Mouse (Mus musculus) embryonic facial prominence, embryonic 15.5 days (tissue): Measurements from ENCODE around the gene Rhbdf1. TPM values are rescaled to one million over a fixed set of nuclear protein-coding genes. Genes with fewer than 3 reads are reported as not detected.

Experiments
- ATAC-seq: fragments of 200-750 bp; cut with Nextera tagmentation; 2 replicates; pipeline ENCODE4 v1.8.0; 2017; ENCODE audit warnings: low read depth, moderate TSS enrichment; ENCODE audit not compliant: insufficient number of reproducible peaks, low FRiP score, low TSS enrichment
- H3K27ac ChIP-seq: fragments of 300-500 bp; sonication (generic); replicated peaks from 2 replicates; pipeline ENCODE4 v1.5.1; 2015; ENCODE audit warnings: mild to moderate bottlenecking, inconsistent platforms
- H3K27me3 ChIP-seq: fragments of 300-500 bp; sonication (generic); 2 replicates; pipeline ENCODE4 v1.6.1; 2015; ENCODE audit warnings: inconsistent platforms
- H3K36me3 ChIP-seq: fragments of 300-500 bp; sonication (generic); 2 replicates; pipeline ENCODE4 v1.6.1; 2015; ENCODE audit warnings: mild to moderate bottlenecking, inconsistent platforms
- H3K4me1 ChIP-seq: fragments of 300-500 bp; sonication (generic); 2 replicates; pipeline ENCODE4 v1.6.1; 2015; ENCODE audit warnings: inconsistent platforms
- H3K4me2 ChIP-seq: fragments of 300-500 bp; sonication (generic); replicated peaks from 2 replicates; pipeline ENCODE4 v1.6.1; 2015; ENCODE audit warnings: mild to moderate bottlenecking, inconsistent platforms
- H3K4me3 ChIP-seq: fragments of 300-500 bp; sonication (generic); replicated peaks from 2 replicates; pipeline ENCODE4 v1.5.1; 2015; ENCODE audit warnings: mild to moderate bottlenecking, inconsistent platforms
- H3K9ac ChIP-seq: fragments of 300-500 bp; sonication (generic); 2 replicates; pipeline ENCODE4 v1.6.1; 2015; ENCODE audit warnings: inconsistent platforms
- H3K9me3 ChIP-seq: fragments of 300-500 bp; sonication (generic); replicated peaks from 2 replicates; pipeline ENCODE4 v1.6.1; 2016; ENCODE audit warnings: inconsistent platforms
- WGBS: fragments of 180-500 bp; shearing (Covaris S2); methylation state at CpG from one replicate; pipeline ENCODE4 v1.1.7; 2015; 5-methylcytosine and 5-hydroxymethylcytosine counted together
- polyA plus RNA-seq: library from polyadenylated mRNA; unstranded; fragments of >200 nt; fragmentation: Nextera tagmentation; extraction: Ambion mirVana; gene quantifications from 2 replicates; pipeline ENCODE4 v1.2.1, GENCODE M21; 2015

Rhbdf1 gene
- 78.2 and 88.7 TPM in 2 replicates for polyA plus RNA-seq

GRCm38 (mm10) chr11:32221951-32222409 is at the start of gene Rhbdf1:
TSS of gene Rhbdf1 (minus strand) at chr11:32222300.
- Histone ChIP-seq H3K36me3 (no peaks in the 10 kb centered on the region), H3K9ac (peak within 1 kb of the TSS; percentile 74), H3K27me3 (no peaks in the 10 kb centered on the region), H3K4me1 (peaks cover 83% of the 10 kb centered on the region), H3K9me3 (no peaks in the 10 kb centered on the region), H3K4me2 (peak within 1 kb of the TSS; percentile 60), H3K27ac (peak within 1 kb of the TSS; percentile 92), H3K4me3 (peak within 1 kb of the TSS; percentile 87)
- ATAC-seq = peak; percentile 65
- WGBS = under 1% methylated on average over 49 of the region's 72 CpGs

DNA sequence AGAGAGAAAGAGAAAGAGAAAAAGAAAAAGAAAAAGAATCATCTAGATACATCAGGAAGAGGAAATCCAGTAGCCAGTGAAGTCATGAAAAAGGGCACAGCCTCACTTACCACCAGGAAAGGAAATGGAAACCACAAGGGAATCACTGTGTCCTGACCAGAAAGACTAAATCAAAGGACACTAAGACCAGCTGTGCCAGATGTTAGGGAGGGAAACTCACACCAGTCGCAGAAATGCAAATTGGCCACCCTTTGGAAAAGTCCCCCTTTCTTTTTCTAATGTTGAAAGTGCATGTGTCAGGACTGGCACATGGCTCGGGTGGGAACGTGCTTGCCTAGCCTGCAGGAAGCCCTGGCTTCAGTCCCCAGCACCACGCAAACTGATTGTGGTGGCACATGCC is 49.1 kb upstream of the Rhbdf1 start:
- Histone ChIP-seq H3K4me3 (no peak overlapping the region), H3K27ac (no peak overlapping the region), H3K4me1 (peaks cover 5% of the 10 kb centered on the region), H3K9ac (no peak overlapping the region), H3K36me3 (no peaks in the 10 kb centered on the region), H3K27me3 (no peaks in the 10 kb centered on the region), H3K4me2 (no peak overlapping the region), H3K9me3 (no peaks in the 10 kb centered on the region)
- ATAC-seq = no peak
- 31% methylated on average over 4 of the region's 4 CpGs for WGBS

DNA sequence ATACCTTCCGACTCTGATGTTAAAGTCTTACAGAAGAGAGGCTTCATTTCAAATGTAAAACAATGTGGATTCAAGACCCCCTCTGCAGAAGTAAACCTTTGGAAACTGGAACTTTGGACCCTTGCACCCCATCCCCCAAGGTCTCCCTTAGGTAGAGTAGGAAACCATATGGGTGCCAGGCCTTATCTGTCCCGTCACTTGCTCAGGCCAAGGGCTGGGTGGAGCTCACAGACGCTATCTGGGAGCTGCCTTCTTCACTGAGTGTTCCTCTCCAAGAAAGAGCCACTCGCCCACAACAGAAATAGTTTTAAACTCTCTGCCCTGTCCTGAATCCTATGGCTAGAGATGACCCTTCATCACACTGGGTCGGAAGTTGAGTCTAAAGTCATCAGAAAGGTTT is 46.9 kb upstream of the Rhbdf1 start:
- Histone ChIP-seq H3K27me3 (no peaks in the 10 kb centered on the region), H3K4me2 (no peak overlapping the region), H3K9ac (no peak overlapping the region), H3K27ac (no peak overlapping the region), H3K4me1 (peaks cover 5% of the 10 kb centered on the region), H3K9me3 (no peaks in the 10 kb centered on the region), H3K4me3 (no peak overlapping the region), H3K36me3 (no peaks in the 10 kb centered on the region)
- WGBS = 83% methylated on average over 5 of the region's 5 CpGs
- no peak for ATAC-seq

DNA sequence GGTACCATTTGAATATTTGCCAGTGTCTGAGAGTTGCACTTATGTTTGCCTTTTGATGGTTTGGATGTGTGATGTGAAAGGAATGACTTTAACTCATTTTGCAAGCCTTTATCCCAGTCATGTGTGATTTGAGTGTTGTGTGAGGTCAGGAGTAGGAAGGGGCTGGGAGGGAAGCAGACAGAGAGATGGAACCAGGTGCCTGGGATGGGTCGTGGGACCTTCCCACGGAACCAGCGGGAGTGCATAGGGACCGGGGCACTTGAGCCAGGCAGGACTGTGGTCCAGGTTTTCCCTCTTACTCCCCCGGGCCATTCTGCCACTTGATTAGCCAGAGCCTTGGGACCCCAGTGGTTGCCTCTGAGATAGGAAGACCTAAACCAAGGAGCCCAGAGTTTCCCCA is 45.9 kb upstream of the Rhbdf1 start:
- H3K27me3 ChIP-seq = no peaks in the 10 kb centered on the region
- WGBS = 19% methylated on average over 5 of the region's 5 CpGs

DNA sequence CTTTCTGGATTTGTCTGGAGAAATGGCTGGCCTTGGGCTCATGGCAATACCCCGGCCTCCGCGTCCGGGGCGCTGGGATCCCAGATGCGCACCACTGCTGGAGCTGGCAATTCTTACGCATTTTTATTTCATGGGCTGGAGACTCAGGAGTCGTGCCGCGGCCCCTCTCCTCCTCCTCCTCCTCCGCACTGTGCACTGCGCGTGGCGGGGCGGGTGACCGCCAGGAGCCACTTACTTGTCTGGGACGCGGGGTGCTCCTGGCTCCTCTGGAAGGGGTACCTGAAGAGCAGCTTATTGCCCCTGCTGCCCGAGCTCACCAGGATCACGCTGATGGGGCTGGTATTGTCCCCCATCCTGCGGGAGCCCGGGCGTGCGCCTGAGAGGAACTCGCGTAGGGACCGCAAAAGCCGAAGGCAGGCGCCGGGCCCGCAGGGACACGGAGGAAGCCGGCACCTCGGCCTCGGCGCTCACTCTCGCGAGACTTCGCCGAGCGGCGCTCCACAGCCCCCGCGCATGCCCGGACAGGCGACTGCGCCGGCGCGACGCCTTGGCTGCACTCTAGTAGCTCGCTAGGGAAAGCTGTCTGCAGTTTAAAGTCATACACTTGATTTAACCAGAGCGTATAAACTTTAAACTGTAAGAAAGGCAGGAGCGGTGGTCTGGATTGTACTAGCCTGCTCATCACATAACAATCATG is 45.2 kb upstream of the Rhbdf1 start, which contains the start of gene Nprl3:
Gene Nprl3 (minus strand): TSS at position 520 of the 697 bp plus-strand sequence.
- peak within 1 kb of the TSS; percentile 92 for H3K9ac ChIP-seq
- H3K27me3 ChIP-seq = no peaks in the 10 kb centered on the region
- peak within 1 kb of the TSS; percentile 94 for H3K27ac ChIP-seq
- peak within 1 kb of the TSS; percentile 85 for H3K4me3 ChIP-seq
- H3K4me2 ChIP-seq = peak within 1 kb of the TSS; percentile 54
- no peaks in the 10 kb centered on the region for H3K9me3 ChIP-seq
- ATAC-seq = peak; percentile 98
- peaks cover 5% of the 10 kb centered on the region for H3K4me1 ChIP-seq
- H3K36me3 ChIP-seq = no peaks in the 10 kb centered on the region; the same call in 1 of the 2 replicates
- WGBS = under 1% methylated on average over 54 of the region's 54 CpGs

More for the DNA sequence above, 45.9 kb upstream of the Rhbdf1 start:
- peak overlapping the region; percentile 94 for H3K27ac ChIP-seq
- no peaks in the 10 kb centered on the region for H3K36me3 ChIP-seq
- H3K9ac ChIP-seq = peak overlapping the region; percentile 92
- H3K9me3 ChIP-seq = no peaks in the 10 kb centered on the region
- no peak for ATAC-seq
- peak overlapping the region; percentile 54 for H3K4me2 ChIP-seq
- peak overlapping the region; percentile 85 for H3K4me3 ChIP-seq
- peaks cover 5% of the 10 kb centered on the region for H3K4me1 ChIP-seq

DNA sequence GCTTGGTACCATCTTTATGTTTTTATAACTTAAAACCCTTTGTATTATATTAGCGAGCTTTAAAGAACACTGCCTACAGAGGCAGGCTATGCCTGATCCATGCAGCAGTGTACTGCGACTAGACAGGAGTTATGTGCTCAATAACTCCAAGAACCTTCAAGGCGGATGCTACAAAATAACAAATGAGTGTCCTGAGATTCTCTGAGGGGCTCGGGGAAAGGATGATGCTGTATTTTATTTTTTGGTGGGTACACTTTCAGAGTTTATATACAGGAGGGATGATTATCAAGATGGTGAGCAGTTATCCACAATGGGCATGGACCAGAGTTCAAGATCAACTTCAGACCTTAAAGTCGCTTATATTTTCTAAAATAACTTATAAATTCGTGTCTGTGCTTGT is 44.7 kb upstream of the Rhbdf1 start:
- peaks cover 5% of the 10 kb centered on the region for H3K4me1 ChIP-seq
- H3K9me3 ChIP-seq = no peaks in the 10 kb centered on the region
- no peak for ATAC-seq
- no peaks in the 10 kb centered on the region for H3K27me3 ChIP-seq
- peak overlapping the region; percentile 85 for H3K4me3 ChIP-seq
- peak overlapping the region; percentile 54 for H3K4me2 ChIP-seq
- H3K36me3 ChIP-seq = no peaks in the 10 kb centered on the region; the same call in 1 of the 2 replicates
- 23% methylated on average over 6 of the region's 6 CpGs for WGBS
- H3K9ac ChIP-seq = peak overlapping the region; percentile 92
- H3K27ac ChIP-seq = peak overlapping the region; percentile 94

DNA sequence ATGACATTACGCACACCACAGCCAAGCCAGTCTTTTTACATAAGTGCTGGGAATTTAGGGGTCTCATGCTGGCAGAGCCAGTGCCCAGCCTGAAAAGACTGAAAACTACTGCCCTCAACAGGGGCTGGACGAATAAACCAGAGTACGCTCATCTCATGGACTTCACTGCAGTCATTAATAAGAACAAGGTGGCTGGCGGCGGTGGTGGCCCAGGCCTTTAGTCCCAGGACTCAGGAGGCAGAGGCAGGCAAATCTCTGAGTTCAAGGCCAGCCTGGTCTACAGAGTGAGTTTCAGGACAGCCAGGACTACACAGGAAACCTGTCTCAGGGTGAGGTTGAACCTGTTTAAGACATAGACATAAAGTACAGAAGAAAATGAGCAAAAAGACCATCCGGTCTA is 44.1 kb upstream of the Rhbdf1 start:
- ATAC-seq = no peak
- Histone ChIP-seq H3K9ac (no peak overlapping the region), H3K4me1 (peaks cover 5% of the 10 kb centered on the region), H3K9me3 (no peaks in the 10 kb centered on the region), H3K4me2 (no peak overlapping the region), H3K36me3 (peaks cover under 1% of the 10 kb centered on the region; the same call in 1 of the 2 replicates), H3K4me3 (no peak overlapping the region), H3K27ac (no peak overlapping the region), H3K27me3 (no peaks in the 10 kb centered on the region)
- 93% methylated on average over 6 of the region's 6 CpGs for WGBS

DNA sequence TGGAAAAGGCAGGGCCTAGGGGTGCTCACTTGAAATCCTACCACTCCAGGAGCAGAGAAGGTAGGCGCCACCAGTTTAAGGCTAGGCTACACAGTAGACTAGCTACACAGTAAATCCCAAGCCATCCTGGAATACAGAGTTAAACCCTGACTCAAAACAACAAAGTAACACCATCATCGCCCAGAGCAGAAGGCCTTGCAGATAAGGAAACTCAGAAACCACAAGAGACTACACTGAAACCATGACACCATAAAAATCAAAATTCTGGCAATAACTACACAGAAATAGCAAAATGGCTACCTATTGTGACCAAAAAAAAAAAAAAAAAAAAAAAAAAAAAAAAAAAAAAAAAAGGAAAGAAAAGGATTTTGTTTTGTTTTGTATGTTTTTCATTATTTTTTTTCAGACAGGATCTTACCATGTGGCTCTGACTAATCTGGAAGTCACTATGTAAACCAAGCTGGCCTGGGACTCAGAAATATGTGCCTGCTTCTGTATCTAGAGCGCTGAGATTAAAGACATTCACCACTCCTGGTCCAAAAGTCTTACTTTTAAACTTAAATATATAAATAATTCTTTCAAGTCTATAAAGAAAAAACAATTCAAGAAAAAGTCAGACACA is 43.1 kb upstream of the Rhbdf1 start:
- Histone ChIP-seq H3K27me3 (no peaks in the 10 kb centered on the region), H3K4me1 (peaks cover 5% of the 10 kb centered on the region), H3K36me3 (peaks cover 5% of the 10 kb centered on the region), H3K9ac (no peak overlapping the region), H3K4me3 (no peak overlapping the region), H3K4me2 (no peak overlapping the region), H3K9me3 (no peaks in the 10 kb centered on the region), H3K27ac (no peak overlapping the region)
- no peak for ATAC-seq
- WGBS = 78% methylated on average over 3 of the region's 3 CpGs

DNA sequence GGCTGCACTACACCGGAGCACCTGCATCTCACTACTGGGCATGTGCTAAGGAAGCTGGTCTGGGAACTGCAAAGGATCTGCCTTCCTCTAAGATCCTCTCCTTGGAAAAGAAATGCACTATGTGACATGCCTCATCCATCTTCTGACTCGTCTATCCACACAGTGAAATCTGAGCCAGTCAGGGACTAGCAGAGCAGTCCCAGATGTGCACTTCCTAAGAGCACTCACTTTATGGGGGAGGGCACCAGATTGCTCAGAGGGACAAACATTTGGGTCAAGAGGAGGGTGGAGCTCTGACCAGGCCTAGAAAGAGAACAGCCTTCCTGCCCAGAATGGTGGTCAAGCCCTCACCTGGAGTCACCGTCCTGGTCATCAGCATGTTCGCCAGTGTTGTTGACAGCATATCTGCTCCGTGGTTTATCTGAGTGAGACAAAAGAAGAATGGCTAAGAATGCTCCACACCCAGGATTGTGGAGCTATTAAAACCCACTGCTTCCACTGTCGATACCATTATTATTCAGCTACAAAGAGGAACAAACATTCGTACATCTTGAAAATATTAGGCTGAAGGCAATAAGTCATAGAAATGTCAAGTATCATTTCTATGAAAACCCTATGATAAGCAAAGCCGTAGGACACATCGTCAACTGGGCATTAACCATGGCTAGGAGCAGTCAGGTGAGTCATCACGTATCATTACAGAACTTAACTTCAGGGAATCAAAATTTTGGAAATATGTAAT is 40.7 kb upstream of the Rhbdf1 start:
- H3K27me3 ChIP-seq = no peaks in the 10 kb centered on the region
- no peak overlapping the region for H3K4me2 ChIP-seq
- H3K36me3 ChIP-seq = peaks cover 8% of the 10 kb centered on the region
- no peak for ATAC-seq
- 64% methylated on average over 10 of the region's 10 CpGs for whole genome bisulfite sequencing
- no peak overlapping the region for H3K4me3 ChIP-seq
- no peak overlapping the region for H3K9ac ChIP-seq
- peaks cover under 1% of the 10 kb centered on the region; the same call in 1 of the 2 replicates for H3K4me1 ChIP-seq
- H3K9me3 ChIP-seq = no peaks in the 10 kb centered on the region
- no peak overlapping the region for H3K27ac ChIP-seq

GRCm38 (mm10) chr11:32256566-32256965 is 34.5 kb upstream of the Rhbdf1 start:
- H3K9ac ChIP-seq = no peak overlapping the region
- no peaks in the 10 kb centered on the region for H3K4me1 ChIP-seq
- no peaks in the 10 kb centered on the region for H3K27me3 ChIP-seq
- H3K27ac ChIP-seq = no peak overlapping the region
- no peak overlapping the region for H3K4me3 ChIP-seq
- peaks cover 33% of the 10 kb centered on the region for H3K36me3 ChIP-seq
- H3K4me2 ChIP-seq = no peak overlapping the region
- 80% methylated on average over 3 of the region's 3 CpGs for WGBS
- no peaks in the 10 kb centered on the region for H3K9me3 ChIP-seq
- no peak for ATAC-seq

- 89% methylated on average over 1 of the region's 1 CpGs for WGBS
- Histone ChIP-seq H3K27me3 (no peaks in the 10 kb centered on the region), H3K9ac (no peak overlapping the region), H3K4me3 (no peak overlapping the region), H3K4me1 (no peaks in the 10 kb centered on the region), H3K4me2 (no peak overlapping the region), H3K27ac (no peak overlapping the region), H3K9me3 (no peaks in the 10 kb centered on the region), H3K36me3 (peaks cover 37% of the 10 kb centered on the region)
- ATAC-seq = no peak
Measured at GRCm38 (mm10) chr11:32256146-32256545, 34.0 kb upstream of the Rhbdf1 start.
